Mouse (Mus musculus) limb, embryonic 11.5 days (tissue): ENCODE results near the gene Elmsan1. TPM values are rescaled to one million over a fixed set of nuclear protein-coding genes. Genes with fewer than 3 reads are reported as not detected.

Experiments
- ATAC-seq: fragments of 200-750 bp; cut with Nextera tagmentation; 2 replicates; pipeline ENCODE4 v1.8.0; 2017; ENCODE audit warnings: low read depth; ENCODE audit not compliant: insufficient number of reproducible peaks, low FRiP score, low TSS enrichment
- DNase-seq: peaks from one replicate; pipeline ENCODE4 v3.0.0-alpha.2; 2015; ENCODE audit warnings: low spot score
- H3K27ac ChIP-seq: fragments of 300-500 bp; sonication (generic); replicated peaks from 2 replicates; pipeline ENCODE4 v1.5.1; 2014; ENCODE audit warnings: low read depth, mild to moderate bottlenecking, low read length
- H3K27me3 ChIP-seq: fragments of 300-500 bp; sonication (generic); 2 replicates; pipeline ENCODE4 v1.6.1; 2014; ENCODE audit warnings: mild to moderate bottlenecking, low read length, mixed read lengths; ENCODE audit not compliant: control insufficient read depth, insufficient read depth
- H3K36me3 ChIP-seq: fragments of 300-500 bp; sonication (generic); 2 replicates; pipeline ENCODE4 v1.6.1; 2014; ENCODE audit warnings: mild to moderate bottlenecking, low read length, moderate library complexity, mixed read lengths; ENCODE audit not compliant: control insufficient read depth, insufficient read depth
- H3K4me1 ChIP-seq: fragments of 300-500 bp; sonication (generic); 2 replicates; pipeline ENCODE4 v1.6.1; 2014; ENCODE audit warnings: low read length, mixed read lengths; ENCODE audit not compliant: control insufficient read depth, insufficient read depth
- H3K4me2 ChIP-seq: fragments of 300-500 bp; sonication (generic); 2 replicates; pipeline ENCODE4 v1.6.1; 2014; ENCODE audit warnings: low read depth, mild to moderate bottlenecking, moderate library complexity; ENCODE audit not compliant: severe bottlenecking
- H3K4me3 ChIP-seq: fragments of 300-500 bp; sonication (generic); 2 replicates; pipeline ENCODE4 v1.5.1; 2014; ENCODE audit warnings: low read depth, low read length
- H3K9ac ChIP-seq: fragments of 300-500 bp; sonication (generic); 2 replicates; pipeline ENCODE4 v1.6.1; 2014; ENCODE audit warnings: mild to moderate bottlenecking, low read length
- H3K9me3 ChIP-seq: fragments of 300-500 bp; sonication (generic); 2 replicates; pipeline ENCODE4 v1.6.1; 2016; ENCODE audit warnings: low read length; ENCODE audit not compliant: control insufficient read depth
- WGBS: fragments of 180-500 bp; shearing (Covaris S2); extraction: QIAGEN DNeasy Blood & Tissue Kit; methylation state at CpG from one replicate; pipeline ENCODE4 v1.1.7; 2014; 5-methylcytosine and 5-hydroxymethylcytosine counted together
- polyA plus RNA-seq: library from polyadenylated mRNA; unstranded; fragments of >200 nt; fragmentation: Nextera tagmentation; extraction: Ambion mirVana; gene quantifications from 2 replicates; pipeline ENCODE4 v1.2.1, GENCODE M21; 2014

The Elmsan1 gene
- polyA plus RNA-seq, 1 experiment from 2014 or later: 6.1 TPM

GRCm38 (mm10) chr12:84172216-84172615 lies 46.5 kb downstream of the Elmsan1 start:
- H3K36me3 ChIP-seq: peaks cover 10% of the 10 kb centered on the region; the same call in 1 of the 2 replicates
- H3K9ac ChIP-seq: no peak overlapping the region
- 96% methylated on average over 3 of the region's 3 CpGs for WGBS
- no peak for DNase-seq
- no peak overlapping the region for H3K4me3 ChIP-seq
- H3K27ac ChIP-seq: no peak overlapping the region
- no peak overlapping the region for H3K4me2 ChIP-seq
- H3K27me3 ChIP-seq: no peaks in the 10 kb centered on the region
- H3K4me1 ChIP-seq: peaks cover 23% of the 10 kb centered on the region
- ATAC-seq: no peak
- H3K9me3 ChIP-seq: no peaks in the 10 kb centered on the region

DNA sequence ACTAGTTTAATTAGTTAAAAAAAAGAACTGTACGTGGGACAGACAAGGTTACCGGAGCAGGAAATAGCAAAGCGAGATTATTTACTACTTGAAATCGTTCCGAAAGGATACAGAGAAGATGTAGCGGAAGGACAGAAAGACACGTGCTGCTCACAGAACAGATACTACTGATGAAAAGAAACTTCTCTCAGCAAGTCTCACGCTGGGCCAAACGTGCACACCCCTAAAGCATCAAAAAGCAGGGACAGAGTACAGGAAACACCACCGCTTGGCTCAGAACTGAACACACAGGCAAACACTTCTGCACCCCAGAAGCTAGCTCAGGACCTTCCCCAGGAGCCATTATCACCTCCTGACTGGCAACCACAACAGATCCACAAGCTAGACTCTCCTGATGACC lies 48.1 kb downstream of the Elmsan1 start:
- Histone ChIP-seq H3K9ac (no peak overlapping the region), H3K4me2 (no peak overlapping the region), H3K27ac (no peak overlapping the region), H3K27me3 (no peaks in the 10 kb centered on the region), H3K36me3 (peaks cover 10% of the 10 kb centered on the region; the same call in 1 of the 2 replicates), H3K4me1 (peaks cover 18% of the 10 kb centered on the region), H3K4me3 (no peak overlapping the region), H3K9me3 (no peaks in the 10 kb centered on the region)
- ATAC-seq (no peak), DNase-seq (no peak)
- 91% methylated on average over 10 of the region's 10 CpGs for WGBS

- no peak overlapping the region for H3K27ac ChIP-seq
- 31% methylated on average over 8 of the region's 8 CpGs for WGBS
- DNase-seq: no peak
Observed at GRCm38 (mm10) chr12:84165631-84166373, 52.9 kb downstream of the Elmsan1 start.

GRCm38 (mm10) chr12:84163586-84164110 lies 55.0 kb downstream of the Elmsan1 start:
- DNase-seq (no peak), ATAC-seq (no peak)
- peaks cover 23% of the 10 kb centered on the region; the same call in 1 of the 2 replicates for H3K36me3 ChIP-seq
- no peaks in the 10 kb centered on the region for H3K27me3 ChIP-seq
- H3K4me2 ChIP-seq: no peak overlapping the region
- 88% methylated on average over 11 of the region's 11 CpGs for WGBS
- H3K4me1 ChIP-seq: peaks cover 15% of the 10 kb centered on the region
- no peaks in the 10 kb centered on the region for H3K9me3 ChIP-seq
- H3K4me3 ChIP-seq: no peak overlapping the region
- no peak overlapping the region for H3K27ac ChIP-seq
- no peak overlapping the region for H3K9ac ChIP-seq

More at GRCm38 (mm10) chr12:84165631-84166373, 52.9 kb downstream of the Elmsan1 start:
- Histone ChIP-seq H3K9me3 (no peaks in the 10 kb centered on the region), H3K27me3 (no peaks in the 10 kb centered on the region), H3K4me1 (peaks cover 15% of the 10 kb centered on the region), H3K4me2 (no peak overlapping the region), H3K36me3 (peaks cover 3% of the 10 kb centered on the region; the same call in 1 of the 2 replicates), H3K4me3 (no peak overlapping the region), H3K9ac (no peak overlapping the region)
- ATAC-seq: no peak

DNA sequence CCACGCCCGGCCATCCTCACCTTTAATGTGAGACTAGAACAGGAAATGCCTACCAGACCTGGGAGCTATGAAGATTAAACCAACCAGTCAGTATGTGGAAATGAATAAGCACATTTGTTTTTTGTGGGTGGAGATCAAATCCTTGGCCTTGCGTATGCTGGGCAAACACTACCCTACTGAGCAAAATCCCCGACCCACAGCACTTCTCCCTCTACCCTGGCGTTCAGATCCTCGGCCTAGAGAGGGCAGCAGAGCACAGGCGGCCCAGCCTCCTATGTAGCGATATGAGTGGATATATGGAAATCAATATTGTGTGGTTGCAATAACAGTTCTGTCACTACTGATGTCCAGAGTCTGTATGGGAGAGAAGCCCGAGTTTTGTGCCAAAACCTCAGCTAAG lies 55.5 kb downstream of the Elmsan1 start:
- H3K4me2 ChIP-seq: no peak overlapping the region
- peaks cover 27% of the 10 kb centered on the region for H3K36me3 ChIP-seq
- DNase-seq (no peak), ATAC-seq (no peak)
- peaks cover 15% of the 10 kb centered on the region for H3K4me1 ChIP-seq
- no peak overlapping the region for H3K27ac ChIP-seq
- 87% methylated on average over 9 of the region's 9 CpGs for WGBS
- no peak overlapping the region for H3K4me3 ChIP-seq
- no peak overlapping the region for H3K9ac ChIP-seq
- no peaks in the 10 kb centered on the region for H3K27me3 ChIP-seq
- no peaks in the 10 kb centered on the region for H3K9me3 ChIP-seq

DNA sequence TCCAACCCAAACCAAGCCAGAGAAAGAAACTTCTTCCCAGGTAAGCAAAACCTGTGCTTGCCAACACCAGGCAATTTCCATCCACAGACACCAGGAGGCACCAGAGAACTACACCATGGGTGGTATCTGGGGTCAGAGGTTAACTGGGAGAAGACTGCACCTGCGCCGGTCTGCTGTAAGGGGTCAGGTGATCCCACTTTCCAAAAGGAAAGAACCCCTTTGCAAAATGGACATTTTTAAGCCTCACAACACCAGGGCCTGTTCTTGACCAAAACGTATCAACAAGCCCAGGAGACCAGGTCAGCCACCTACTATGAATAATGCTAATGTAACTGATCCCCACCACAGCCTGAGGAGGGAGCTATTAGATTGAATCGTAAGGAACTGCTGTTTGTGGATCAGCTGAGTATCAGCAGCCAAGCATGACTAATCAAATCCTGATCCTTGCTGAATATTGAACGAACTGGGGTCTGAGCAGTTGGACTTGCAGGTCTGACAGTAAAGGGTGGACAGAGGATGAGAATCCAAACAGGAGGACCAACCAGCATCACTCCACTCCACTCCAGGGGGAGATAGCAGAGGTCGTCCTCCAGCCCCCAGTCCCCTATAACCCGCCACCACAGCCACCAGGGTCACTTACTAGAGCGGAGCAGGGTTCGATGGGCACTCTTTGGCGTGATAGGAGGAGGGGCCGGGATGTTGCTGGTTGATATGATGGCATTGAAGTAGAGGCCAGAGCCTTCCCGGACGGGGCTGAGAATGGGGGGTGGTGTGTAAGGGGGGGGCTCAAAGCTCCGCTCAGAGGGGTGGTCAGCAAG lies 56.9 kb downstream of the Elmsan1 start:
- no peak for ATAC-seq
- no peak overlapping the region for H3K9ac ChIP-seq
- H3K4me1 ChIP-seq: peaks cover 15% of the 10 kb centered on the region
- H3K36me3 ChIP-seq: peaks cover 31% of the 10 kb centered on the region
- H3K27ac ChIP-seq: no peak overlapping the region
- H3K9me3 ChIP-seq: no peaks in the 10 kb centered on the region
- 80% methylated on average over 14 of the region's 14 CpGs for WGBS
- no peak for DNase-seq
- H3K27me3 ChIP-seq: no peaks in the 10 kb centered on the region
- no peak overlapping the region for H3K4me2 ChIP-seq
- H3K4me3 ChIP-seq: no peak overlapping the region

GRCm38 (mm10) chr12:84161116-84161515 lies 57.6 kb downstream of the Elmsan1 start:
- Histone ChIP-seq H3K4me1 (peaks cover 9% of the 10 kb centered on the region), H3K27ac (no peak overlapping the region), H3K36me3 (peaks cover 31% of the 10 kb centered on the region), H3K27me3 (no peaks in the 10 kb centered on the region), H3K9ac (no peak overlapping the region), H3K9me3 (no peaks in the 10 kb centered on the region), H3K4me3 (no peak overlapping the region), H3K4me2 (no peak overlapping the region)
- WGBS: 74% methylated on average over 8 of the region's 8 CpGs
- ATAC-seq: no peak
- no peak for DNase-seq

- DNase-seq (no peak), ATAC-seq (no peak)
- H3K36me3 ChIP-seq: peaks cover 31% of the 10 kb centered on the region
- 95% methylated on average over 8 of the region's 8 CpGs for WGBS
- H3K4me2 ChIP-seq: no peak overlapping the region
- H3K4me3 ChIP-seq: no peak overlapping the region
- no peaks in the 10 kb centered on the region for H3K27me3 ChIP-seq
- H3K27ac ChIP-seq: no peak overlapping the region
- no peaks in the 10 kb centered on the region for H3K9me3 ChIP-seq
- peaks cover 5% of the 10 kb centered on the region; the same call in 1 of the 2 replicates for H3K4me1 ChIP-seq
- H3K9ac ChIP-seq: no peak overlapping the region
Observed at GRCm38 (mm10) chr12:84160491-84160890, 58.2 kb downstream of the Elmsan1 start.
